Mouse (Mus musculus): ENCODE measurements around the gene Inhba. TPM values are rescaled to one million over a fixed set of nuclear protein-coding genes. Genes with fewer than 3 reads are reported as not detected.

Gene Inhba
- total RNA-seq, 2 experiments from 2014 or later = 3.8 to 7.9 TPM

- ATAC-seq (replicated peaks; ENCODE audit: low FRiP score, poor library complexity, severe bottlenecking) = no peak
Measured at GRCm38 (mm10) chr13:16021849-16022248, 10.2 kb downstream of the Inhba start.

- ATAC-seq (replicated peaks; ENCODE audit: low FRiP score, poor library complexity, severe bottlenecking) = no peak
Measured at GRCm38 (mm10) chr13:16022536-16022935, 10.9 kb downstream of the Inhba start.

GRCm38 (mm10) chr13:16023070-16024039, 11.7 kb downstream of the Inhba start:
- no peak for ATAC-seq (replicated peaks; ENCODE audit: low FRiP score, poor library complexity, severe bottlenecking)

GRCm38 (mm10) chr13:16030557-16031057, 19.0 kb downstream of the Inhba start:
- no peak for ATAC-seq (replicated peaks; ENCODE audit: low FRiP score, poor library complexity, severe bottlenecking)

- no peak for ATAC-seq (replicated peaks; ENCODE audit: low FRiP score, poor library complexity, severe bottlenecking)
Measured at GRCm38 (mm10) chr13:16032425-16032824, 20.8 kb downstream of the Inhba start.

- no peak for ATAC-seq (replicated peaks; ENCODE audit: low FRiP score, poor library complexity, severe bottlenecking)
Measured at GRCm38 (mm10) chr13:16032935-16033592, 21.4 kb downstream of the Inhba start.

- ATAC-seq (replicated peaks; ENCODE audit: low FRiP score, poor library complexity, severe bottlenecking) = no peak
Measured at GRCm38 (mm10) chr13:16069079-16069478, 57.4 kb downstream of the Inhba start.

GRCm38 (mm10) chr13:16077276-16077675, 65.6 kb downstream of the Inhba start:
- ATAC-seq (replicated peaks; ENCODE audit: low FRiP score, poor library complexity, severe bottlenecking) = no peak

GRCm38 (mm10) chr13:16078216-16078731, 66.6 kb downstream of the Inhba start:
- ATAC-seq (replicated peaks; ENCODE audit: low FRiP score, poor library complexity, severe bottlenecking) = no peak

GRCm38 (mm10) chr13:16080205-16080604, 68.6 kb downstream of the Inhba start:
- ATAC-seq (replicated peaks; ENCODE audit: low FRiP score, poor library complexity, severe bottlenecking) = no peak
